Mouse (Mus musculus): ENCODE results near the gene Cacna1c. TPM values are rescaled to one million over a fixed set of nuclear protein-coding genes. Genes with fewer than 3 reads are reported as not detected.
A peak's percentile ranks its signal among the peaks of the same experiment; 100 is the strongest.

Cacna1c gene
- polyA plus RNA-seq, 2 experiments = 8.9 to 29.0 TPM

DNA sequence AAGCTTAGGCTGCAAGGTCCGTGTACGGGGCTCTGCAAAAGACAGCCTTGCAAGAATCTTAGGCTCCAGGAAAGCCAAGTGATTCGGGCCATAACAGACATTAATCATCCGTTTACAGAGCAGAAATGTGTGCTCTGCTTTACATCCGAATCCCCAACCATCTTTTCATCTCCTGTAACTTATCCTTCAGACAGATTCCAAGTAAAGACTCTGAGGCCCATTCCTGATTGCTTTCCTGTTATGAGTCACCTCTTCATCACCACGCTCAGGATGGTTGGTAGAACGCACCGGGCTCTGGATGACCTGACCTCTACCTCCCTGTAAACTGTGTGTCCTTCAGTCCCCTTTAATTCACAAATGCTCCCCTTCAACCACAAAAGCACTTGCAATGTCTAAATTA lies 175.0 kb downstream of the Cacna1c start:
- Histone ChIP-seq H3K4me2 (replicated peaks; ENCODE audit: low read depth, low read length, severe bottlenecking) (no peak overlapping the region), H3K9me3 (ENCODE audit: control insufficient read depth, low read length) (no peaks in the 10 kb centered on the region), H3K27ac (replicated peaks; ENCODE audit: low read depth, low read length) (no peak overlapping the region), H3K9ac (ENCODE audit: low read depth, low read length, severe bottlenecking) (no peak overlapping the region), H3K27me3 (ENCODE audit: control insufficient read depth, insufficient read depth, low read length) (no peaks in the 10 kb centered on the region), H3K36me3 (ENCODE audit: control insufficient read depth, insufficient read depth, low read length) (no peaks in the 10 kb centered on the region), H3K4me1 (ENCODE audit: control insufficient read depth, insufficient read depth, low read length) (peaks cover 27% of the 10 kb centered on the region), H3K4me3 (replicated peaks; ENCODE audit: low read length) (no peak overlapping the region)
- TF ChIP-seq POLR2A (IDR thresholded peaks at IDR 0.05; ENCODE audit: borderline replicate concordance, extremely low read depth, insufficient read depth, insufficient read length) = no peak
- ATAC-seq (ENCODE audit: low FRiP score, low read depth) (no peak), DNase-seq (ENCODE audit: low spot score) (no peak)
- WGBS = 64% methylated on average over 8 of the region's 8 CpGs

DNA sequence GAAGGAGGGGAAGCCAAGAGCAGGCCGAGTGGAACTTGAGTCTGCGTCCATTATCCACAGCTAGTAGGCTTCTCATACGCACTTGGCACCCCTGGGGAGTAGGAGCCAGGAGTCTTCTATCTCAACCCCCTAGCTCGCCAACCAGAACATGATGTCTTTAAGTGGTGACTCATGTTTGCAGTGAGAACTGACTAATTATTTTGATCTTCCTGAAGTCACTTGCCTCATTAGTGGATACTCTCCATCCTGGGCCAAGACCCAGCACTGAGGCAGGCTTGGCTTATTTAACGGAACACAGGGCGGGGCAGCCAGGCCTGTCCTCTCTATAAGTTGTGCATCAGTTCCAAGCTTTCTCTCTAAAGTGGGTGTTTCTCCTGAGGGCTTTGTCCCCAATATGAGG lies 177.3 kb downstream of the Cacna1c start:
- H3K4me2 ChIP-seq (replicated peaks; ENCODE audit: low read depth, low read length, severe bottlenecking) = no peak overlapping the region
- no peaks in the 10 kb centered on the region for H3K27me3 ChIP-seq (ENCODE audit: control insufficient read depth, insufficient read depth, low read length)
- no peak overlapping the region for H3K4me3 ChIP-seq (replicated peaks; ENCODE audit: low read length)
- ATAC-seq (ENCODE audit: low FRiP score, low read depth) (no peak), DNase-seq (ENCODE audit: low spot score) (no peak)
- no peaks in the 10 kb centered on the region for H3K36me3 ChIP-seq (ENCODE audit: control insufficient read depth, insufficient read depth, low read length)
- 82% methylated on average over 6 of the region's 6 CpGs for WGBS
- H3K27ac ChIP-seq (replicated peaks; ENCODE audit: low read depth, low read length) = no peak overlapping the region
- H3K4me1 ChIP-seq (ENCODE audit: control insufficient read depth, insufficient read depth, low read length) = peaks cover 34% of the 10 kb centered on the region
- no peaks in the 10 kb centered on the region for H3K9me3 ChIP-seq (ENCODE audit: control insufficient read depth, low read length)
- no peak overlapping the region for H3K9ac ChIP-seq (ENCODE audit: low read depth, low read length, severe bottlenecking)
- TF ChIP-seq POLR2A (IDR thresholded peaks at IDR 0.05; ENCODE audit: borderline replicate concordance, extremely low read depth, insufficient read depth, insufficient read length) = no peak

DNA sequence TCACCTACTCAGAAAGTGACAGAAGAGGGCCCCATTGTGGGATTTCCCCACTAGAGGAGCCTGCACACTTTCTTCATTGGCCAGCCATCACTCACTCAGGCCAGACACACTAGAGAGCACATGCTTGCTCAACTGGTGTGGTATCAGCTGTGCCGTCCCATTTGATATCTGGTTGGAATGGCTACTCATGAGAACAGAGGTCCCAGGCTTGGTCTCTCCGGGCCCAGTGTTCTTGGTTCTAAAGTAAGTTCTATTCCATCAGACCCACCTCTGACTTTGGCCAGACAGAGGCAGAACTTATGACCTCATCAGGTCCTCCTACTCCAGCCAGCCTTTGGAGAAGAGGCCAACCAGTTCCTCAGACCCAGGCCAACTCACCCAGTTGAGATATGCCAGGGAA lies 178.0 kb downstream of the Cacna1c start:
- 94% methylated on average over 2 of the region's 2 CpGs for WGBS
- Histone ChIP-seq H3K27me3 (ENCODE audit: control insufficient read depth, insufficient read depth, low read length) (no peaks in the 10 kb centered on the region), H3K27ac (replicated peaks; ENCODE audit: low read depth, low read length) (no peak overlapping the region), H3K9me3 (ENCODE audit: control insufficient read depth, low read length) (no peaks in the 10 kb centered on the region), H3K4me2 (replicated peaks; ENCODE audit: low read depth, low read length, severe bottlenecking) (no peak overlapping the region), H3K9ac (ENCODE audit: low read depth, low read length, severe bottlenecking) (no peak overlapping the region), H3K36me3 (ENCODE audit: control insufficient read depth, insufficient read depth, low read length) (no peaks in the 10 kb centered on the region), H3K4me3 (replicated peaks; ENCODE audit: low read length) (no peak overlapping the region), H3K4me1 (ENCODE audit: control insufficient read depth, insufficient read depth, low read length) (peaks cover 34% of the 10 kb centered on the region)
- no peak for DNase-seq (ENCODE audit: low spot score)
- TF ChIP-seq POLR2A (IDR thresholded peaks at IDR 0.05; ENCODE audit: borderline replicate concordance, extremely low read depth, insufficient read depth, insufficient read length) = no peak
- no peak for ATAC-seq (ENCODE audit: low FRiP score, low read depth)

DNA sequence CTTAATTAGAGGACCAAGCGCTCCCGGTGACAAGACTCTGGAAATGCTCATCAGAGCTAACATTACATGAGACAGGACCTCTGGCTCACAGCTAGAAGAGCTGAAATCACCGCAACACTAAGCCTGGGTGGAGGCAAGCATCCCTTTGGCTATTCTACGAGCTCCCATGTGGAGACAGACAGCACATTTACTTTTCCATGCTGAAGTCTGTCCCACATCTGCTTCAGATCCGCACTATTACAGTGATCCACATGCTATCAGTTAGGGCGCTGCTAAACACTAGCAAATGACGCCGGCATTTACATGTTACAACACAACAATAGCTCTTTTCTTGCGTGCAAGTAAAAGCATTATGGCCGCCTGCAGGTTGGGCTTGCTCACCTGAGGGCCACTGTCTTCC lies 178.7 kb downstream of the Cacna1c start:
- ATAC-seq (ENCODE audit: low FRiP score, low read depth) (peak; percentile 20; the same call in 1 of the 2 replicates), DNase-seq (ENCODE audit: low spot score) (peak; percentile 59)

DNA sequence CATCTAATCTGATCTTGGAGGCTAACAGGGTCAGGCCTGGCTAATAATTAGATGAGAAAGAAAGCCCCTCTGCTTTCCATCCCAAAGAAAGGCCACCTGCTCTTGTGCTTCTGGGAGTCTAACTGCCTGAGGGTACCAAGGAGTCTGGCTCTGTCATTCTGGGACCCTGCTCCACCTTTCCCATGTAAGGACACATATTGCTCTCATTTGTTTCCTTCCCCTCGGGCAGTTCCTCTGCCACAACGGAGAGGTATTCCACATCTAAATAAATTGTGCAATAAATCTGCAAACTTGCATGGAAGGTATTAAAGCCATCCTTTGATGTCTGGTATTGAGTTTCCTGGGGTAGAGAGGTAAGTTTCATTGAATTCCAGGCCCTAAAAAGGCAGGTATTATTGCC lies 180.9 kb downstream of the Cacna1c start:
- no peak for TF ChIP-seq POLR2A (IDR thresholded peaks at IDR 0.05; ENCODE audit: borderline replicate concordance, extremely low read depth, insufficient read depth, insufficient read length)
- ATAC-seq (ENCODE audit: low FRiP score, low read depth) (no peak), DNase-seq (ENCODE audit: low spot score) (no peak)
- Histone ChIP-seq H3K4me3 (replicated peaks; ENCODE audit: low read length) (no peak overlapping the region), H3K27me3 (ENCODE audit: control insufficient read depth, insufficient read depth, low read length) (no peaks in the 10 kb centered on the region), H3K9me3 (ENCODE audit: control insufficient read depth, low read length) (no peaks in the 10 kb centered on the region), H3K36me3 (ENCODE audit: control insufficient read depth, insufficient read depth, low read length) (no peaks in the 10 kb centered on the region), H3K9ac (ENCODE audit: low read depth, low read length, severe bottlenecking) (no peak overlapping the region), H3K4me1 (ENCODE audit: control insufficient read depth, insufficient read depth, low read length) (peaks cover 29% of the 10 kb centered on the region), H3K4me2 (replicated peaks; ENCODE audit: low read depth, low read length, severe bottlenecking) (no peak overlapping the region), H3K27ac (replicated peaks; ENCODE audit: low read depth, low read length) (0 out of 2 replicates have a peak overlapping the region, but pooled peaks have one; percentile 14)
- 6% methylated on average over 2 of the region's 2 CpGs for WGBS

More for the DNA sequence above, 178.7 kb downstream of the Cacna1c start:
- H3K4me1 ChIP-seq (ENCODE audit: control insufficient read depth, insufficient read depth, low read length) = peaks cover 34% of the 10 kb centered on the region
- no peak overlapping the region for H3K4me3 ChIP-seq (replicated peaks; ENCODE audit: low read length)
- no peak overlapping the region for H3K27ac ChIP-seq (replicated peaks; ENCODE audit: low read depth, low read length)
- H3K9me3 ChIP-seq (ENCODE audit: control insufficient read depth, low read length) = no peaks in the 10 kb centered on the region
- H3K36me3 ChIP-seq (ENCODE audit: control insufficient read depth, insufficient read depth, low read length) = no peaks in the 10 kb centered on the region
- no peaks in the 10 kb centered on the region for H3K27me3 ChIP-seq (ENCODE audit: control insufficient read depth, insufficient read depth, low read length)
- no peak for TF ChIP-seq POLR2A (IDR thresholded peaks at IDR 0.05; ENCODE audit: borderline replicate concordance, extremely low read depth, insufficient read depth, insufficient read length)
- H3K9ac ChIP-seq (ENCODE audit: low read depth, low read length, severe bottlenecking) = no peak overlapping the region
- WGBS = 32% methylated on average over 10 of the region's 10 CpGs
- H3K4me2 ChIP-seq (replicated peaks; ENCODE audit: low read depth, low read length, severe bottlenecking) = no peak overlapping the region

All from limb, embryonic 14.5 days (tissue).